Comparison of ENCODE assay signal across 8 mouse cellular contexts in genomic region chr10:62885460-62885859, GRCm38 (mm10). TPM values are rescaled to one million over a fixed set of nuclear protein-coding genes. Genes with fewer than 3 reads are reported as not detected.
DNase-seq lines count a peak whose midpoint lies in the region; ATAC-seq and TF ChIP-seq lines count a peak whose summit lies in the region.

No protein-coding gene starts in this region.

- no peak for DNase-seq in kidney, postnatal 4 days
- DNase-seq in embryonic facial prominence, embryonic 14.5 days (ENCODE audit: low spot score) = no peak
- DNase-seq in left cerebral cortex, adult 8-10 months (ENCODE audit: low spot score in 2 of 2) = no peak
- no peak for DNase-seq in layer of hippocampus, adult 18-20 months (ENCODE audit: low spot score in 2 of 2)
- DNase-seq in right cerebral cortex, postnatal 10 days (ENCODE audit: low spot score in 2 of 2) = no peak

- no peaks in the 10 kb centered on the region for H3K9me3 ChIP-seq in kidney, embryonic 15.5 days (replicated peaks)
- no peaks in the 10 kb centered on the region for H3K9me3 ChIP-seq in embryonic facial prominence, embryonic 14.5 days (ENCODE audit: control insufficient read depth, low read length)
- no peaks in the 10 kb centered on the region for H3K9me3 ChIP-seq in intestine, postnatal 0 days (ENCODE audit: control insufficient read depth)
- no peaks in the 10 kb centered on the region for H3K9me3 ChIP-seq in neural tube, embryonic 12.5 days

- no peak for TF ChIP-seq CTCF in intestine, postnatal 0 days (IDR thresholded peaks at IDR 0.05; ENCODE audit: low read depth)

- peaks cover 9% of the 10 kb centered on the region for H3K4me1 ChIP-seq in kidney, embryonic 15.5 days
- H3K4me1 ChIP-seq in embryonic facial prominence, embryonic 14.5 days (ENCODE audit: control insufficient read depth, insufficient read depth, low read length) = 0 out of 2 replicates have a peak, but pooled peaks cover 3% of the 10 kb centered on the region
- H3K4me1 ChIP-seq in intestine, postnatal 0 days (replicated peaks; ENCODE audit: control insufficient read depth, insufficient read depth, low read length) = peaks cover 3% of the 10 kb centered on the region; the same call in 1 of the 2 replicates
- H3K4me1 ChIP-seq in neural tube, embryonic 12.5 days = peaks cover 22% of the 10 kb centered on the region

- no peak overlapping the region for H3K27ac ChIP-seq in kidney, embryonic 15.5 days
- no peak overlapping the region for H3K27ac ChIP-seq in embryonic facial prominence, embryonic 14.5 days (replicated peaks; ENCODE audit: low read depth, low read length)
- no peak overlapping the region for H3K27ac ChIP-seq in intestine, postnatal 0 days (ENCODE audit: low read depth, low read length)
- H3K27ac ChIP-seq in neural tube, embryonic 12.5 days = no peak overlapping the region

- H3K4me3 ChIP-seq in kidney, embryonic 15.5 days (replicated peaks) = peak overlapping the region; percentile 66
- peak overlapping the region; percentile 69 for H3K4me3 ChIP-seq in embryonic facial prominence, embryonic 14.5 days (ENCODE audit: low read depth, low read length)
- peak overlapping the region; percentile 56 for H3K4me3 ChIP-seq in intestine, postnatal 0 days (ENCODE audit: low read depth, low read length)
- peak overlapping the region; percentile 62 for H3K4me3 ChIP-seq in neural tube, embryonic 12.5 days

- peaks cover 3% of the 10 kb centered on the region; the same call in 1 of the 2 replicates for H3K27me3 ChIP-seq in kidney, embryonic 15.5 days
- H3K27me3 ChIP-seq in embryonic facial prominence, embryonic 14.5 days (replicated peaks; ENCODE audit: control insufficient read depth, insufficient read depth, low read length) = no peaks in the 10 kb centered on the region
- peaks cover 7% of the 10 kb centered on the region; the same call in 1 of the 2 replicates for H3K27me3 ChIP-seq in intestine, postnatal 0 days (replicated peaks; ENCODE audit: control insufficient read depth, insufficient read depth, low read length)
- H3K27me3 ChIP-seq in neural tube, embryonic 12.5 days (replicated peaks) = no peaks in the 10 kb centered on the region; the same call in 1 of the 2 replicates

- 28% methylated on average over 10 of the region's 10 CpGs for WGBS in kidney, embryonic 15.5 days
- 31% methylated on average over 10 of the region's 10 CpGs for WGBS in embryonic facial prominence, embryonic 14.5 days
- WGBS in intestine, postnatal 0 days = 37% methylated on average over 10 of the region's 10 CpGs
- 18% methylated on average over 10 of the region's 10 CpGs for WGBS in neural tube, embryonic 12.5 days

- ATAC-seq in kidney, embryonic 15.5 days (replicated peaks; ENCODE audit: low FRiP score) = no peak
- no peak for ATAC-seq in embryonic facial prominence, embryonic 14.5 days (ENCODE audit: low read depth)
- no peak for ATAC-seq in intestine, postnatal 0 days
- ATAC-seq in neural tube, embryonic 12.5 days (ENCODE audit: low FRiP score, low read depth) = no peak

- no peaks in the 10 kb centered on the region for H3K36me3 ChIP-seq in kidney, embryonic 15.5 days
- H3K36me3 ChIP-seq in embryonic facial prominence, embryonic 14.5 days (ENCODE audit: control insufficient read depth, insufficient read depth, low read length) = no peaks in the 10 kb centered on the region
- no peaks in the 10 kb centered on the region for H3K36me3 ChIP-seq in intestine, postnatal 0 days (ENCODE audit: control insufficient read depth, insufficient read depth)
- H3K36me3 ChIP-seq in neural tube, embryonic 12.5 days = no peaks in the 10 kb centered on the region

- H3K4me2 ChIP-seq in kidney, embryonic 15.5 days = peak overlapping the region; percentile 97
- H3K4me2 ChIP-seq in embryonic facial prominence, embryonic 14.5 days (ENCODE audit: low read depth, low read length) = peak overlapping the region; percentile 77
- peak overlapping the region; percentile 93 for H3K4me2 ChIP-seq in intestine, postnatal 0 days (replicated peaks; ENCODE audit: low read depth)
- peak overlapping the region; percentile 80 for H3K4me2 ChIP-seq in neural tube, embryonic 12.5 days (replicated peaks)

- peak overlapping the region; percentile 51; the same call in 1 of the 2 replicates for H3K9ac ChIP-seq in kidney, embryonic 15.5 days
- no peak overlapping the region for H3K9ac ChIP-seq in embryonic facial prominence, embryonic 14.5 days (ENCODE audit: low read depth, low read length)
- no peak overlapping the region for H3K9ac ChIP-seq in intestine, postnatal 0 days (ENCODE audit: low read depth, low read length)
- no peak overlapping the region for H3K9ac ChIP-seq in neural tube, embryonic 12.5 days

RNA-seq across cellular contexts. Expression of gene Tet1, which starts 23.3 kb away (rescaled TPM):
- polyA plus RNA-seq in kidney, embryonic 15.5 days (2015; fragmentation: Nextera tagmentation; extraction: Ambion mirVana) = 28.5 and 32.9 TPM in 2 replicates
- polyA plus RNA-seq in embryonic facial prominence, embryonic 14.5 days (2014; fragmentation: Nextera tagmentation; extraction: Ambion mirVana) = 22.2 and 26.7 TPM in 2 replicates
- polyA plus RNA-seq in intestine, postnatal 0 days (2015; fragmentation: Nextera tagmentation; extraction: Ambion mirVana) = 3.0 and 5.2 TPM in 2 replicates
- 27.4 and 27.8 TPM in 2 replicates for polyA plus RNA-seq in neural tube, embryonic 12.5 days (2016; fragmentation: Nextera tagmentation; extraction: Ambion mirVana)
- 10 to 100 TPM; 13.0 to 18.6 (median 15.2) TPM for total RNA-seq in left cerebral cortex, adult 8-10 months (2022)
- total RNA-seq in layer of hippocampus, adult 18-20 months (2021) = 10 to 100 TPM in 1 of 2 experiments, 1 to 10 TPM in 1; 9.6 to 12.6 TPM

RNA-seq across cellular contexts. Expression of gene Slc25a16, which starts 35.0 kb away (rescaled TPM):
- 15.0 and 15.8 TPM in 2 replicates for polyA plus RNA-seq in kidney, embryonic 15.5 days (2015; fragmentation: Nextera tagmentation; extraction: Ambion mirVana)
- polyA plus RNA-seq in embryonic facial prominence, embryonic 14.5 days (2014; fragmentation: Nextera tagmentation; extraction: Ambion mirVana) = 13.9 and 15.0 TPM in 2 replicates
- 14.6 and 16.3 TPM in 2 replicates for polyA plus RNA-seq in intestine, postnatal 0 days (2015; fragmentation: Nextera tagmentation; extraction: Ambion mirVana)
- polyA plus RNA-seq in neural tube, embryonic 12.5 days (2016; fragmentation: Nextera tagmentation; extraction: Ambion mirVana) = 14.5 and 14.6 TPM in 2 replicates
- 10 to 100 TPM; 37.2 to 44.4 (median 39.9) TPM for total RNA-seq in left cerebral cortex, adult 8-10 months (2022)
- 10 to 100 TPM; 36.9 to 38.3 TPM for total RNA-seq in layer of hippocampus, adult 18-20 months (2021)
